Mouse (Mus musculus) small intestine, adult 2 months (tissue): ENCODE data around the gene Il5ra. TPM values are rescaled to one million over a fixed set of nuclear protein-coding genes. Genes with fewer than 3 reads are reported as not detected.

ENCODE experiments used
- H3K27ac ChIP-seq: fragments of 200-500 bp; 2 replicates; pipeline ENCODE4 v1.5.1; 2012; ENCODE audit warnings: low read depth, low read length, control low read depth, inconsistent platforms; ENCODE audit not compliant: insufficient read depth
- H3K27me3 ChIP-seq: fragments of 200-500 bp; 2 replicates; pipeline ENCODE4 v1.6.1; 2012; ENCODE audit warnings: mild to moderate bottlenecking, moderate library complexity, low read length, inconsistent platforms; ENCODE audit not compliant: control insufficient read depth, insufficient read depth
- H3K36me3 ChIP-seq: fragments of 200-500 bp; 2 replicates; pipeline ENCODE4 v1.6.1; 2012; ENCODE audit warnings: mild to moderate bottlenecking, low read length, control low read depth, inconsistent platforms; ENCODE audit not compliant: control insufficient read depth, insufficient read depth
- H3K4me1 ChIP-seq: fragments of 200-500 bp; 2 replicates; pipeline ENCODE4 v1.6.1; 2012; ENCODE audit warnings: low read length, inconsistent platforms, mixed read lengths; ENCODE audit not compliant: control insufficient read depth, insufficient read depth, insufficient read length
- H3K4me3 ChIP-seq: fragments of 200-500 bp; 2 replicates; pipeline ENCODE4 v1.5.1; 2012; ENCODE audit warnings: low read depth, mild to moderate bottlenecking, control low read depth, inconsistent platforms, low read length, moderate library complexity
- CTCF ChIP-seq: fragments of 200-500 bp; IDR thresholded peaks from 2 replicates; pipeline ENCODE4 v1.5.1; 2012; ENCODE audit warnings: low read depth, mild to moderate bottlenecking, control low read depth, inconsistent platforms, low read length, moderate library complexity, mixed read lengths; ENCODE audit not compliant: insufficient replicate concordance, insufficient read length; ENCODE audit errors: extremely low read depth
- POLR2A ChIP-seq: fragments of 200-500 bp; IDR thresholded peaks from 2 replicates; pipeline ENCODE4 v1.6.1; 2012; ENCODE audit warnings: low read depth, mild to moderate bottlenecking, control low read depth, inconsistent platforms, low read length, moderate library complexity
- WGBS: fragments of 180-500 bp; shearing (Covaris S2); methylation state at CpG from one replicate; pipeline ENCODE4 v1.1.7; 2018; 5-methylcytosine and 5-hydroxymethylcytosine counted together
- polyA plus RNA-seq: library from polyadenylated mRNA; depleted of rRNA; stranded (reverse); fragments of >200 nt; gene quantifications from 2 replicates; pipeline ENCODE4 v1.2.3, GENCODE M21; 2012

The Il5ra gene
- polyA plus RNA-seq, 1 experiment: 0.04 TPM

GRCm38 (mm10) chr6:106758299-106758698, 9.5 kb upstream of the Il5ra start:
- H3K27me3 ChIP-seq: no peaks in the 10 kb centered on the region
- no peak overlapping the region for H3K4me3 ChIP-seq
- no peaks in the 10 kb centered on the region for H3K4me1 ChIP-seq
- TF ChIP-seq POLR2A (no peak), CTCF (no peak)
- H3K27ac ChIP-seq: no peak overlapping the region
- 73% methylated on average over 3 of the region's 3 CpGs for WGBS
- H3K36me3 ChIP-seq: no peaks in the 10 kb centered on the region

GRCm38 (mm10) chr6:106750291-106750690, 1.5 kb upstream of the Il5ra start:
- no peak overlapping the region for H3K27ac ChIP-seq
- H3K27me3 ChIP-seq: no peaks in the 10 kb centered on the region
- no peaks in the 10 kb centered on the region for H3K36me3 ChIP-seq
- no peaks in the 10 kb centered on the region for H3K4me1 ChIP-seq
- H3K4me3 ChIP-seq: no peak overlapping the region
- 73% methylated on average over 7 of the region's 7 CpGs for WGBS
- TF ChIP-seq POLR2A (no peak), CTCF (no peak)

GRCm38 (mm10) chr6:106747804-106748203, 1.0 kb downstream of the Il5ra start:
- Histone ChIP-seq H3K27me3 (no peaks in the 10 kb centered on the region), H3K4me3 (no peak overlapping the region), H3K4me1 (no peaks in the 10 kb centered on the region), H3K36me3 (no peaks in the 10 kb centered on the region), H3K27ac (no peak overlapping the region)
- TF ChIP-seq CTCF: no peak
- no peak for TF ChIP-seq POLR2A
- WGBS: 82% methylated on average over 3 of the region's 3 CpGs

GRCm38 (mm10) chr6:106747251-106747650, 1.6 kb downstream of the Il5ra start:
- Histone ChIP-seq H3K27me3 (no peaks in the 10 kb centered on the region), H3K4me1 (no peaks in the 10 kb centered on the region), H3K36me3 (no peaks in the 10 kb centered on the region), H3K27ac (no peak overlapping the region), H3K4me3 (no peak overlapping the region)
- WGBS: 84% methylated on average over 5 of the region's 5 CpGs
- TF ChIP-seq POLR2A (no peak), CTCF (no peak)

GRCm38 (mm10) chr6:106745673-106746394, 3.0 kb downstream of the Il5ra start:
- Histone ChIP-seq H3K4me1 (no peaks in the 10 kb centered on the region), H3K36me3 (no peaks in the 10 kb centered on the region), H3K27ac (no peak overlapping the region), H3K4me3 (no peak overlapping the region), H3K27me3 (no peaks in the 10 kb centered on the region)
- 73% methylated on average over 7 of the region's 7 CpGs for WGBS
- no peak for TF ChIP-seq CTCF
- no peak for TF ChIP-seq POLR2A

GRCm38 (mm10) chr6:106743556-106744233, 5.1 kb downstream of the Il5ra start:
- no peaks in the 10 kb centered on the region for H3K4me1 ChIP-seq
- no peak overlapping the region for H3K27ac ChIP-seq
- TF ChIP-seq CTCF: no peak
- no peak for TF ChIP-seq POLR2A
- H3K27me3 ChIP-seq: no peaks in the 10 kb centered on the region
- 70% methylated on average over 7 of the region's 7 CpGs for WGBS
- no peak overlapping the region for H3K4me3 ChIP-seq
- H3K36me3 ChIP-seq: no peaks in the 10 kb centered on the region

- Histone ChIP-seq H3K27me3 (no peaks in the 10 kb centered on the region), H3K27ac (no peak overlapping the region), H3K4me3 (no peak overlapping the region), H3K36me3 (no peaks in the 10 kb centered on the region), H3K4me1 (no peaks in the 10 kb centered on the region)
- no peak for TF ChIP-seq POLR2A
- no peak for TF ChIP-seq CTCF
- 87% methylated on average over 1 of the region's 1 CpGs for WGBS
Observed at GRCm38 (mm10) chr6:106740244-106740825, 8.5 kb downstream of the Il5ra start.
